Mouse (Mus musculus) hindbrain, postnatal 0 days (tissue): ENCODE measurements at regions not wholly inside any gene's neighbourhood (a gene's known extent, or its start where the extent isn't known, plus 50 kb on each side); places are given as distances from the start of the nearest gene placed in this dataset.

Experiments
- ATAC-seq: fragments of 200-750 bp; cut with Nextera tagmentation; 2 replicates; pipeline ENCODE4 v1.8.0; 2017; ENCODE audit warnings: mild to moderate bottlenecking, moderate TSS enrichment, moderate library complexity
- DNase-seq: peaks from one replicate; pipeline ENCODE4 v3.0.0-alpha.2; 2015; ENCODE audit warnings: low spot score
- H3K27ac ChIP-seq: fragments of 300-500 bp; sonication (generic); 2 replicates; pipeline ENCODE4 v1.5.1; 2014; ENCODE audit warnings: mild to moderate bottlenecking
- H3K27me3 ChIP-seq: fragments of 300-500 bp; sonication (generic); 2 replicates; pipeline ENCODE4 v1.6.1; 2014; ENCODE audit warnings: low read length, mixed read lengths; ENCODE audit not compliant: insufficient read depth
- H3K36me3 ChIP-seq: fragments of 300-500 bp; sonication (generic); 2 replicates; pipeline ENCODE4 v1.6.1; 2014; ENCODE audit warnings: low read length, mixed read lengths; ENCODE audit not compliant: insufficient read depth
- H3K4me1 ChIP-seq: fragments of 300-500 bp; sonication (generic); 2 replicates; pipeline ENCODE4 v1.6.1; 2014; ENCODE audit warnings: antibody characterized with exemption, low read length, mixed read lengths; ENCODE audit not compliant: insufficient read depth
- H3K4me2 ChIP-seq: fragments of 300-500 bp; sonication (generic); 2 replicates; pipeline ENCODE4 v1.6.1; 2014; ENCODE audit warnings: low read depth, mild to moderate bottlenecking, low read length, moderate library complexity, mixed read lengths
- H3K4me3 ChIP-seq: fragments of 300-500 bp; sonication (generic); 2 replicates; pipeline ENCODE4 v1.5.1; 2014; ENCODE audit warnings: low read length
- H3K9ac ChIP-seq: fragments of 300-500 bp; sonication (generic); replicated peaks from 2 replicates; pipeline ENCODE4 v1.6.1; 2014; ENCODE audit warnings: mild to moderate bottlenecking, low read length, moderate library complexity, mixed read lengths
- H3K9me3 ChIP-seq: fragments of 300-500 bp; sonication (generic); 2 replicates; pipeline ENCODE4 v1.6.1; 2016; ENCODE audit warnings: low read length, mixed read lengths
- CTCF ChIP-seq: IDR thresholded peaks from 2 replicates; pipeline ENCODE4 v1.5.1; 2016; ENCODE audit warnings: antibody characterized with exemption, control low read depth, low read depth
- WGBS: fragments of 180-500 bp; shearing (Covaris S2); extraction: QIAGEN DNeasy Blood & Tissue Kit; methylation state at CpG from one replicate; pipeline ENCODE4 v1.1.7; 2014; 5-methylcytosine and 5-hydroxymethylcytosine counted together

GRCm38 (mm10) chrX:126465838-126466237, 349.8 kb downstream of the 4932411N23Rik start:
- Histone ChIP-seq H3K36me3 (no peaks in the 10 kb centered on the region), H3K4me2 (no peak overlapping the region), H3K27ac (no peak overlapping the region), H3K9me3 (no peaks in the 10 kb centered on the region), H3K27me3 (no peaks in the 10 kb centered on the region), H3K4me1 (no peaks in the 10 kb centered on the region), H3K4me3 (no peak overlapping the region), H3K9ac (no peak overlapping the region)
- 54% methylated on average over 2 of the region's 2 CpGs for WGBS
- ATAC-seq (no peak), DNase-seq (peak; percentile 42)
- TF ChIP-seq CTCF, result peak; percentile 31
